Mouse (Mus musculus) liver, embryonic 13.5 days (tissue): ENCODE data around the gene Aicda. TPM values are rescaled to one million over a fixed set of nuclear protein-coding genes. Genes with fewer than 3 reads are reported as not detected.
"Not testable (repeated sequence)": the region's sequence is repeated elsewhere in the genome, so short reads cannot be mapped to it uniquely, and the experiment has no call there.

Experiments
- ATAC-seq: fragments of 200-750 bp; cut with Nextera tagmentation; 2 replicates; pipeline ENCODE4 v1.8.0; 2017; ENCODE audit warnings: low read depth, mild to moderate bottlenecking, moderate number of reproducible peaks, moderate library complexity
- DNase-seq: peaks from one replicate; pipeline ENCODE4 v3.0.0; 2022
- H3K27ac ChIP-seq: fragments of 300-500 bp; sonication (generic); 2 replicates; pipeline ENCODE4 v1.5.1; 2015; ENCODE audit warnings: moderate library complexity, mild to moderate bottlenecking, inconsistent platforms
- H3K27me3 ChIP-seq: fragments of 300-500 bp; sonication (generic); 2 replicates; pipeline ENCODE4 v1.6.1; 2015; ENCODE audit warnings: mild to moderate bottlenecking, inconsistent platforms
- H3K36me3 ChIP-seq: fragments of 300-500 bp; sonication (generic); 2 replicates; pipeline ENCODE4 v1.6.1; 2015; ENCODE audit warnings: mild to moderate bottlenecking, inconsistent platforms
- H3K4me1 ChIP-seq: fragments of 300-500 bp; sonication (generic); replicated peaks from 2 replicates; pipeline ENCODE4 v1.6.1; 2015; ENCODE audit warnings: inconsistent platforms
- H3K4me2 ChIP-seq: fragments of 300-500 bp; sonication (generic); 2 replicates; pipeline ENCODE4 v1.6.1; 2015; ENCODE audit warnings: inconsistent platforms, mild to moderate bottlenecking, moderate library complexity
- H3K4me3 ChIP-seq: fragments of 300-500 bp; sonication (generic); replicated peaks from 2 replicates; pipeline ENCODE4 v1.5.1; 2015; ENCODE audit warnings: mild to moderate bottlenecking, inconsistent platforms
- H3K9ac ChIP-seq: fragments of 300-500 bp; sonication (generic); 2 replicates; pipeline ENCODE4 v1.6.1; 2015; ENCODE audit warnings: mild to moderate bottlenecking, inconsistent platforms
- H3K9me3 ChIP-seq: fragments of 300-500 bp; sonication (generic); replicated peaks from 2 replicates; pipeline ENCODE4 v1.6.1; 2016; ENCODE audit warnings: inconsistent platforms
- WGBS: fragments of 180-500 bp; shearing (Covaris S2); methylation state at CpG from one replicate; pipeline ENCODE4 v1.1.7; 2015; ENCODE audit not compliant: insufficient replicate concordance; 5-methylcytosine and 5-hydroxymethylcytosine counted together
- polyA plus RNA-seq: library from polyadenylated mRNA; unstranded; fragments of >200 nt; fragmentation: Nextera tagmentation; extraction: Ambion mirVana; gene quantifications from 2 replicates; pipeline ENCODE4 v1.2.1, GENCODE M21; 2015

Aicda gene
- polyA plus RNA-seq, 1 experiment from 2014 or later, result not detected

DNA sequence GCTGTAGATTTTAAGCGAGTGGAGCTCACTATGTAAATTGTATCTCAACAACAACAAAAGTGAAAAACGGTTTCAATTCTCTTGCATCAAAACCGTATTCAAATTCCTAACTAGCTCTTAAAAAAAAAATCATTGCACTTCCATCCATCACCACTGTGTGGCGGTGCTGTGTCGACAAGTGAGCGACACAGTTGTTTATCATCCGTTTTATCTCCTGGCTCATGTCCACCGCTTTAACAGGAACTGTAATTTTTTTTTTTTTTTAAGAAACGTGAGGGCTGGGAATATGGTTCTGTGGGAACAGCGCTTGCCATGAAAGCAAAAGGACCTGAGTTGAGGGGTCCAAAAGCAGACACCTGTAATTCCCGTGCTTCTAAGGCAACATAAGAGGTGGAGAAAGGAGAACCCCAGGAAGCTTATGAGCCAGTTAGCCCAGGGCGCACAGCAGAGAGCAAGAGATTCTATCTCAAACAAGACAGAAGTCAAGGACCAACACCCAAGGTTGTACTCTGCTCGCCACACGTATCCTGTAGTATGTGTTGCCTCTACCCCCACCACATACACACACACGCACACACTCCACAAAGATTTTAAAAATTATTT is 3.5 kb downstream of the Aicda start:
- no peak overlapping the region for H3K4me3 ChIP-seq
- DNase-seq, result no peak
- H3K4me2 ChIP-seq, result no peak overlapping the region
- no peaks in the 10 kb centered on the region for H3K36me3 ChIP-seq
- peaks cover 10% of the 10 kb centered on the region; the same call in 1 of the 2 replicates for H3K27me3 ChIP-seq
- ATAC-seq, result no peak
- 19% methylated on average over 15 of the region's 15 CpGs for WGBS
- H3K4me1 ChIP-seq, result 0 out of 2 replicates have a peak, but pooled peaks cover 6% of the 10 kb centered on the region
- H3K9ac ChIP-seq, result no peak overlapping the region
- no peaks in the 10 kb centered on the region for H3K9me3 ChIP-seq
- H3K27ac ChIP-seq, result no peak overlapping the region

DNA sequence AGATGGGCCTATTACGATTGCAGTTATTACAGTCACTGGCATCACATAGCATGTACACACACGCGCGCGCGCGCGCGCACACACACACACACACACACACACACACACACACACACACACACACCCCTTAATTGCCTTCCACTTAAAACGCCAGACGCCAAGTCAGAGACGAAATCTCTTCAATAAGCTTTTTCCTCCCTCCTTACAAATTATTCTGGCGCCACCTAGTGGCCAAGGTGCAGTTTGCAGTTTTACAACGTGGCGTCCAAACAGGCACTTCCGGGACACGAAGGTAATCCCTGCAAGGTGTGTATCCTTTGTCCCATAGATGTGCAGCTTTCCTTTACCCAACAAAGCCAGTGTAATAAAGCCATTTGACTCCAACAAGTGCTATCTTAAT is 6.8 kb downstream of the Aicda start:
- Histone ChIP-seq H3K4me2 (0 out of 2 replicates have a peak overlapping the region, but pooled peaks have one; percentile 14), H3K27ac (no peak overlapping the region), H3K9me3 (no peaks in the 10 kb centered on the region), H3K4me3 (no peak overlapping the region), H3K9ac (no peak overlapping the region), H3K27me3 (peaks cover 12% of the 10 kb centered on the region), H3K36me3 (no peaks in the 10 kb centered on the region), H3K4me1 (0 out of 2 replicates have a peak, but pooled peaks cover 6% of the 10 kb centered on the region)
- ATAC-seq, result no peak
- DNase-seq, result peak; percentile 58
- WGBS, result 13% methylated on average over 17 of the region's 17 CpGs

DNA sequence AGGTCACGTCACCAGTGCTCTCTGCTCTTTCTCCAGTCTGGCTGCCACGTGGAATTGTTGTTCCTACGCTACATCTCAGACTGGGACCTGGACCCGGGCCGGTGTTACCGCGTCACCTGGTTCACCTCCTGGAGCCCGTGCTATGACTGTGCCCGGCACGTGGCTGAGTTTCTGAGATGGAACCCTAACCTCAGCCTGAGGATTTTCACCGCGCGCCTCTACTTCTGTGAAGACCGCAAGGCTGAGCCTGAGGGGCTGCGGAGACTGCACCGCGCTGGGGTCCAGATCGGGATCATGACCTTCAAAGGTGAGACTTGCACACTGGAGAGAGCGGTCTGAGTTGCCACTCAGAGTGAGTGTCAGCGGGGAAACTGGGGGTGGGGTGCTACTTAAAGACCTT is 7.4 kb downstream of the Aicda start:
- no peaks in the 10 kb centered on the region for H3K36me3 ChIP-seq
- H3K27me3 ChIP-seq, result peaks cover 9% of the 10 kb centered on the region; the same call in 1 of the 2 replicates
- no peak for DNase-seq
- H3K4me1 ChIP-seq, result 0 out of 2 replicates have a peak, but pooled peaks cover 6% of the 10 kb centered on the region
- ATAC-seq, result 0 out of 2 replicates have a peak, but pooled peaks have one; percentile 20
- H3K27ac ChIP-seq, result no peak overlapping the region
- H3K9ac ChIP-seq, result no peak overlapping the region
- 70% methylated on average over 20 of the region's 20 CpGs for WGBS
- H3K4me3 ChIP-seq, result no peak overlapping the region
- H3K9me3 ChIP-seq, result no peaks in the 10 kb centered on the region
- H3K4me2 ChIP-seq, result no peak overlapping the region

DNA sequence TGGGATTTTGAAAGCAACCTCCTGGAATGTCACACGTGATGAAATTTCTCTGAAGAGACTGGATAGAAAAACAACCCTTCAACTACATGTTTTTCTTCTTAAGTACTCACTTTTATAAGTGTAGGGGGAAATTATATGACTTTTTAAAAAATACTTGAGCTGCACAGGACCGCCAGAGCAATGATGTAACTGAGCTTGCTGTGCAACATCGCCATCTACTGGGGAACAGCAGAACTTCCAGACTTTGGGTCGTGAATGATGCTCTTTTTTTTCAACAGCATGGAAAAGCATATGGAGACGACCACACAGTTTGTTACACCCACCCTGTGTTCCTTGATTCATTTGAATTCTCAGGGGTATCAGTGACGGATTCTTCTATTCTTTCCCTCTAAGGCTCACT is 8.9 kb downstream of the Aicda start:
- Histone ChIP-seq H3K27ac (no peak overlapping the region), H3K27me3 (peaks cover 7% of the 10 kb centered on the region; the same call in 1 of the 2 replicates), H3K4me3 (no peak overlapping the region), H3K4me2 (no peak overlapping the region), H3K9ac (no peak overlapping the region), H3K36me3 (no peaks in the 10 kb centered on the region), H3K4me1 (0 out of 2 replicates have a peak, but pooled peaks cover 6% of the 10 kb centered on the region), H3K9me3 (no peaks in the 10 kb centered on the region)
- 3% methylated on average over 6 of the region's 6 CpGs for WGBS
- DNase-seq, result peak; percentile 23
- ATAC-seq, result no peak

DNA sequence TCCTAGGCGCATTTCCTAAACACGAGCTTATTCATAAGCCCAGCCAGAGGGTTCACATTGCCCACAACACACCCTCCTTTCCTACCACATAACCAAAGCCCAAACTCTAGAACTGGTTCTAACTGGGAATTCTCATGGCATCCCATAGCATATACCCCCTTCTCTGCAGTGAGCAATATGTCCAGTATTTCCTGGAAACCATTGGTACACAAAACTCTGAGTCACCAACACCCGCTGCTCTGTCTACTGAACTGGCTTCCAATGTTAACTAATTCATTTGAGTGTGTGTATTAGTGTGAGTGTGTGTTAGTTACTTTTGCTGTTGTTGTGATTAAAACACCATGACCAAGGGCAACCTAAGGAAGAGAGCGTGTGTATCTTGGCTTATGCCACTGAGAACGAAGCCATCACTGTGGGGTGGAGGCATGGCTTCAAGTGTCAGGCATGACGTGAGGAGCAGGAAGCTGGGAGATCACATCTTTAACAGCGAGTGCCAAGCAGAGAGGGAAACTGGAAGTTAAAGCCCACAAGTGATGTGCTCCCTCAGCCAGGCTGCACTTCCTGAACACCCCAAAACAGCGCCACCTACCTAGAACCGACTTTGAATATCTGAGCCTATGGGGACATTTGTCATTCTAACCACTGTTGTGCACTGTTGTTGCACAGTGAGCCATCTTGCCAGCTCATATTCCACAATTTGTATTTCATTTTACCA is 11.6 kb downstream of the Aicda start:
- no peak overlapping the region for H3K4me2 ChIP-seq
- no peak for DNase-seq
- H3K9me3 ChIP-seq, result no peaks in the 10 kb centered on the region
- H3K4me3 ChIP-seq, result no peak overlapping the region
- H3K27ac ChIP-seq, result no peak overlapping the region
- no peaks in the 10 kb centered on the region for H3K36me3 ChIP-seq
- peaks cover 7% of the 10 kb centered on the region; the same call in 1 of the 2 replicates for H3K27me3 ChIP-seq
- 0 out of 2 replicates have a peak, but pooled peaks cover 4% of the 10 kb centered on the region for H3K4me1 ChIP-seq
- no peak overlapping the region for H3K9ac ChIP-seq
- ATAC-seq, result no peak
- WGBS, result 59% methylated on average over 9 of the region's 9 CpGs

DNA sequence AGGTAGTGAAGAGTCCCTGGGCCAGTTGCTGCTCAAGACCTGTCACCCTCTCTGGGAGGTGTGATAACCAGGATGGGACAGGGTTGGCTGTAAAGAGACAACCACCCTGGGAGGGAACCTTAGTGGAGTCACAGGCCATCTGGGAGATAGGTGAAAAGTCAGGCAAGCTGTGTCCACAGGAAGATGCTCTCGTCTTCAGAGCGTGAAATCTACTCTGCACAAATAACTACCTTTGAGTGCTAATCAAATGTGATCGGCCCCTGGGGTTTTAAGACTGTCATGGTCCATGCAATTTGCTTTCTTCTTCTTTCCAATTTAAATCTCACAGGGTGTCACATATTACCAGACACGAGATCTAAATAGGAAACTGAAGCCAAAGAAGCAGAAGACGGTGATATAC is 15.5 kb downstream of the Aicda start:
- 62% methylated on average over 5 of the region's 5 CpGs for WGBS
- no peak for ATAC-seq
- no peaks in the 10 kb centered on the region for H3K36me3 ChIP-seq
- no peaks in the 10 kb centered on the region; the same call in 1 of the 2 replicates for H3K4me1 ChIP-seq
- H3K9me3 ChIP-seq, result no peaks in the 10 kb centered on the region
- H3K4me3 ChIP-seq, result no peak overlapping the region
- H3K27me3 ChIP-seq, result no peaks in the 10 kb centered on the region
- no peak overlapping the region for H3K9ac ChIP-seq
- no peak overlapping the region for H3K4me2 ChIP-seq
- H3K27ac ChIP-seq, result no peak overlapping the region
- no peak for DNase-seq

DNA sequence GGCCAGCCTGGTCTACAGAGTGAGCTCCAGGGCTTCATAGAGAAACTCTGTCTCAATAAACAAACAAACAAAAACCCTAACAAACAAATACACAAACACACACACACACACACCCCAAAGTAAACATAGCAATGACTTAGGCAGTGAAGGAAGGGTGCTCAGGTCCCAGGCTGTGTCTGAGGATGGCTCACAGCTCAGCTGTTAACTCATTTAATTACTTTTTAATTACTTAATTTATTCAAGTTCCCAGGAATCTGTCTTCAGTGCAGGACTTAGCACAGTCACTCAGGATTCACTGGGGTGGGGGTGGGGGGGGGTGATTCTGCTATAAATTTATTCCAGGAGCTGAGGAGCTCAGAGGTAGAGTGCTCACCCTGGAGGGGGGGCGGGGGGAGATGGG is 16.2 kb downstream of the Aicda start:
- H3K4me2 ChIP-seq, result no peak overlapping the region
- no peaks in the 10 kb centered on the region; the same call in 1 of the 2 replicates for H3K4me1 ChIP-seq
- ATAC-seq (no peak), DNase-seq (no peak)
- H3K36me3 ChIP-seq, result no peaks in the 10 kb centered on the region
- 50% methylated on average over 1 of the region's 1 CpGs for WGBS
- H3K9ac ChIP-seq, result no peak overlapping the region
- no peak overlapping the region for H3K27ac ChIP-seq
- H3K4me3 ChIP-seq, result no peak overlapping the region
- H3K9me3 ChIP-seq, result no peaks in the 10 kb centered on the region
- H3K27me3 ChIP-seq, result no peaks in the 10 kb centered on the region

DNA sequence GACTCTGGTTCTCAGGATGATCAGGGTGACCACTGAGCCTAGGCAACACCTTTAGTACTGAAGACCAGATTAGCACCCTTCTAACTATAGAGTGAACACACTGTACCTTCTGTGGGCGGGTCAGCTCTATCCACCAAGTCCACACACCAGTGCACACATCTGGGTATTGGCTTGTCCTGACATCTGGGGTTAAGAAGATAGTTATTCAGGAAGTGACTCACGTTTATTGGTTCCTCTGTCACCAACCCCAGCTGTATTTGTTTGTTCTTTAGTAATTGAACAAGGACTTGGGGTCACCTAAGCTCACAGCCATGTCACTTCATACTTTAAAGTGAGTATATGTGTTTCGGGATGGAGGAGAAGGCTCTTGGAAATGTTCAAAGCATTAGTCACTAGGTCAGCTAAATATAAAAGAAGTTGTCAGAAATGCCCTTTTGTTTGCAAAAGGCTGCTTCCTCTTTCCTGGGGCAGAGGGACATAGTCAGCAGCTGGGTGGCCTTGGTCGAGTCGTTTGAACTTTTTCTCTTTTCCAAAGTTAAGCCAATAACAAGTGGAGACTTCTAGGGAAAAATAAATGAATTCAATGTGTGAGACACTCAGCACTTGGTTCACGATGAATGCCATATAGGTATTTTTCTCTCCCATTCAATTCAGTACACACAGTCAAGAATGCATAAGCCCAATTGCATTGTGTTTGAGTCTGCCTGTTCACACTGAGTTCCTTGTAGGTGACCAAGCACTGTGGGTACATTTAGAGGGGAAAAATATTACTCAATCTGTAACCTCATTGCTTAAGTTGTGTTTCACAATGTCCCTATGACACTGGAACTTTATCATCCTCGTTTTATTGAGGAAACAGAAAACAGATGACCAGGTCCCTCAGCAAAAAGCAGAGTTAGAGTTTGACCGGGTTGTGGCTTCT is 17.4 kb downstream of the Aicda start:
- no peak overlapping the region for H3K27ac ChIP-seq
- H3K4me2 ChIP-seq, result no peak overlapping the region
- no peak overlapping the region for H3K9ac ChIP-seq
- H3K36me3 ChIP-seq, result no peaks in the 10 kb centered on the region
- H3K9me3 ChIP-seq, result no peaks in the 10 kb centered on the region
- no peaks in the 10 kb centered on the region; the same call in 1 of the 2 replicates for H3K4me1 ChIP-seq
- no peak for DNase-seq
- peak; percentile 57 for ATAC-seq
- no peaks in the 10 kb centered on the region for H3K27me3 ChIP-seq
- 26% methylated on average over 8 of the region's 8 CpGs for WGBS
- no peak overlapping the region for H3K4me3 ChIP-seq

DNA sequence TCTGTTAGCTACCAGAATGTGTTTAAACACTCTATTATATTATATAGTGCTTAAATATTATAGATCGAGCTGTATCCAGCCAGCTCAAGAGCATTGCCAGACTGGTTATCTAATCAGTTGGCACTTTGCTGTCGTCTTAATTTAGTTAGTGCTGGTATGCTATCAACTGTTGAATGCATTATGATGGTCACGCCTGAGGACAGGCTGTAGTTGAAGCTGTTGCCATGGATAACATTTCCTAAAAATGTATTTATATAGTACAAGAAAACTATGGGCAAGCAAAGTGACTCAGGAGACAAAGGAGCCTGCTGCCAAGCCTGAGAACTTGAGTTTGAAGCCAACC is 18.0 kb downstream of the Aicda start:
- no peaks in the 10 kb centered on the region for H3K27me3 ChIP-seq
- no peak overlapping the region for H3K9ac ChIP-seq
- no peak overlapping the region for H3K27ac ChIP-seq
- ATAC-seq (no peak), DNase-seq (no peak)
- WGBS, result 19% methylated on average over 3 of the region's 3 CpGs
- H3K36me3 ChIP-seq, result no peaks in the 10 kb centered on the region
- no peak overlapping the region for H3K4me2 ChIP-seq
- no peaks in the 10 kb centered on the region for H3K9me3 ChIP-seq
- no peak overlapping the region for H3K4me3 ChIP-seq
- H3K4me1 ChIP-seq, result no peaks in the 10 kb centered on the region; the same call in 1 of the 2 replicates

DNA sequence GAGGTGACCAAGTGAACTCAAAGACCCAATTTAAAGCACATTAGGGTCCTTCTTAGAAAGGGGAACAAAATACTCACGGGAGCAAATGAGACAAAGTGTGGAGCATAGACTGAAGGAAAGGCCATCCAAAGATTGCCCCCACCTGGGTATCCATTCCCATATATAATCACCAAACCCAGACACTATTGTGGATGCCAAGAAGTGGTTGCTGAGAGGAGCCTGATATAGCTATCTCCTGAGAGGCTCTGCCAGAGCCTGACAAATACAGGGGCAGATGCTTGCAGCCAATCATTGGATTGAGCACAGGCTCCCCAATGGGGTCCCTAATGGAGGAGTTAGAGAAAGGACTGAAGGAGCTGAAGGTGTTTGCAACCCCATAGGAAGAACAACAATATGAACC is 21.4 kb downstream of the Aicda start:
- H3K27me3 ChIP-seq, H3K36me3 ChIP-seq, ATAC-seq, H3K9ac ChIP-seq, H3K9me3 ChIP-seq, H3K4me2 ChIP-seq, DNase-seq, H3K27ac ChIP-seq, H3K4me3 ChIP-seq, H3K4me1 ChIP-seq: not testable (repeated sequence)
- 48% methylated on average over 1 of the region's 1 CpGs for WGBS

DNA sequence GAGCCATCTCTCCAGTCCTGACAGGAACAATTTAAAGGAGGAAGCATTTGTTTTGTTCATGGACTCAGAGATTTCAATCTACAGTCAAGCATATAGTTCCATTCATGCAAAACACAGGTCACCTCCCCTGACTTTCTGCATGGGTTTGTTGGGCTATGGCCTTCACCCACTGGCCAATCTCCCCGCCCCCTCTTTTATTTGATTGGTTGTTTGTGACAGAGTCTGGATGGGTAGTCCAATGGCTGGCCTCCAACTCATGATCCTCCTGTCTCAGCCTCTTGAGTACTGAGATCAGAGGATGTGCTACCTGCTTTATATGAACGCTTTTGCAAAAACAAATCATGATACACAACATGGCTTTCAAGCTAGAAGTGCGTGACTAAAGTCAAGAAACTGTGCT is 23.4 kb downstream of the Aicda start:
- H3K9ac ChIP-seq, result no peak overlapping the region
- no peak overlapping the region for H3K4me2 ChIP-seq
- WGBS, result 73% methylated on average over 3 of the region's 3 CpGs
- no peaks in the 10 kb centered on the region for H3K36me3 ChIP-seq
- ATAC-seq, result no peak
- no peak overlapping the region for H3K27ac ChIP-seq
- no peaks in the 10 kb centered on the region for H3K27me3 ChIP-seq
- DNase-seq, result no peak
- H3K9me3 ChIP-seq, result no peaks in the 10 kb centered on the region
- no peak overlapping the region for H3K4me3 ChIP-seq
- no peaks in the 10 kb centered on the region; the same call in 1 of the 2 replicates for H3K4me1 ChIP-seq
